Mouse (Mus musculus) neutrophil, adult 83 days (primary cell): Measurements from ENCODE around the gene Ly6c1. TPM values are rescaled to one million over a fixed set of nuclear protein-coding genes. Genes with fewer than 3 reads are reported as not detected.

Experiments
- total RNA-seq, 2 experiments: library from RNA; stranded (reverse); gene quantifications; one replicate each; pipeline ENCODE4 v1.2.4; 2023

Gene Ly6c1
- total RNA-seq: 10 to 100 TPM; 17.8 to 17.9 TPM

DNA sequence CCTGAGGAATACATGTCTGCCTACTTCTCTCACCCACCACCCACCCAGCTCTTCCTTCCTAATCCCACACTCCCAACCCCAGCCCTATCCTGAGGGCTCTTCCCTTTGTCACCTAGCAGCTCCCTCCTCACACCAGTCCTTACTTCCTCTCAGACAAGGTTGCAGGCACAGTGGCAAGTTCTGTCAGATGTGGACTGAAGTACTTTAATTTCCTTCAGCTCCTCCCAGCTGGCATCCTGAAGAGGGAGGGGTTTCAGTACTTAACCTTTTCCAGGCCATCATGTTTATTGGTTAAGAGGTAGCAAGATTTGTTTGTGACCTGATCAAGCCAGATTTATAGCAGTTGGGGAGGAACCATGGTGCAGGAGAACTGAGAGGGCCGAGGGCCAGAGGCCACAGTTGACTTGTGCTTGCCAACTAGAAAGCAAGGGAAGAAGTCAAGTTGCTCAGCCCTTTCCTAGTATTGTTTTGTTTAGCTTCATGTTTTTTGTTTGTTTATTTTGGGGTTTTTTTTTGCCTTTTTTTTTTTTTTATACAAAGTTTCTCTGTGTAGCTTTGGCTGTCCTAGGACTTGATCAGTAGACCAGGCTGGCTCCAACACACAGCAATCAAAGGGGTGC lies at the start of gene Ly6c1:
Gene Ly6c1 (minus strand): TSS at position 189 of the 620 bp plus-strand sequence.

Other genes with a start within 250 kb of the Ly6c1 start
- gene Gml2, start 229.8 kb downstream of the Ly6c1 start, total RNA-seq: not detected
- 1 to 10 TPM; 1.3 to 2.2 TPM for gene 2010109I03Rik, start 151.8 kb downstream of the Ly6c1 start, total RNA-seq
- 10 to 100 TPM in 1 of 2 experiments, 1 to 10 TPM in 1; 5.6 to 13.9 TPM for gene Ly6i, start 65.4 kb downstream of the Ly6c1 start, total RNA-seq
- 1 to 10 TPM; 2.5 to 3.6 TPM for gene Ly6a, start 50.8 kb downstream of the Ly6c1 start, total RNA-seq
- 1,000 to 10,000 TPM in 1 of 2 experiments, 100 to 1,000 TPM in 1; 887 to 1,003 TPM for gene Ly6c2, start 63.1 kb upstream of the Ly6c1 start, total RNA-seq
- 100 to 1,000 TPM; 668 to 696 TPM for gene Ly6g, start 106.4 kb upstream of the Ly6c1 start, total RNA-seq
- gene BC025446, start 167.5 kb upstream of the Ly6c1 start, total RNA-seq: not detected
- not detected for gene Ly6f, start 219.6 kb upstream of the Ly6c1 start, total RNA-seq